Mouse (Mus musculus) erythroblast, embryonic 14.5 days (primary cell): ENCODE results near the gene Cops3.

Experiments used
- GATA1 ChIP-seq: IDR thresholded peaks from 2 replicates; pipeline ENCODE4 v1.6.1; 2012; ENCODE audit warnings: low read length, inconsistent platforms, mixed read lengths
- TAL1 ChIP-seq: IDR thresholded peaks from 3 replicates; pipeline ENCODE4 v1.6.1; 2012; ENCODE audit warnings: low read length, inconsistent platforms, mixed read lengths

GRCm38 (mm10) chr11:59860467-59860866 lies 20.8 kb upstream of the Cops3 start:
- TF ChIP-seq GATA1 (no peak), TAL1 (no peak)
